Mouse (Mus musculus): ENCODE data around the gene Ano6.

Ano6 gene

DNA sequence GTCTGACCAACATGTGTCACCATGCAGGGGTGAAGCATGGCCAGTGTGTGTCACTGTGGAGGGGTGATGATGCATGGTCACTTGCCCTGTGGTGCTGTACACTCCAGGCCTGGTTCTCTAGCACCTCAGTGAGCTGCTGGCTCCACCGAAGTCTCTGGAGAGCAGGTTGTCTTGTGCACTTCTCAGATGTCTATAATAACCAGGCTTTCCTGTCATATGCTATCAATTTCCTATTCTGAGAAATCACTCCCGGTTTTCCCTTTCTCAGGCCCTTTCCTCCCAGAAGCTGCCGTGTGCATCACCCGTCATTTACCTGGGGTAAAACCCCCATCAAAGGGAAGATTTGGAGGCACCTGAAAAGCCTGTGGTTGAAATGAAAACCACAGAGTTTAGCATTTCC, 101.5 kb downstream of the Ano6 start:
- no peak for DNase-seq

- DNase-seq = no peak
These were observed 102.3 kb downstream of the Ano6 start for GRCm38 (mm10) chr15:95892929-95893328.

GRCm38 (mm10) chr15:95895699-95896098, 105.1 kb downstream of the Ano6 start:
- no peak for DNase-seq

GRCm38 (mm10) chr15:95897653-95898052, 107.0 kb downstream of the Ano6 start:
- no peak for DNase-seq

DNA sequence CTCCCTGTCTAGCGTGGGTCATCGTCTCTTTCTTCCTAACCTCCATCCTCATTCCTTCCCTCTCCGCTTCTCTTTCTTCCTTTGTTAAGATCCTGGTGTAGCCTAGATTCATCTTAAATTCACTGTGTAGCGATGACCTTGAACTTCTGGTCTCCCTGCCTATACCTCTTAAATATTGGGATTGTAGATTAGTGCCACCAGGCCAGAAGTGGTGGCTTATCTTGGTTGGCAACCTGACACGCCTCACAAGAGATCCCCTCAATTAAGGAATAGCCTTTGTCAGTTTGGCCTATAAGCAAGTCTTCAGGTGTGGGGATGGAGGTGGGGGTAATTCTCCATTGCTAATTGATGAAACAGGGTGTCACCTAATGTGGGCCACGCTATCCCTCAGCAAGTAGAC, 107.8 kb downstream of the Ano6 start:
- DNase-seq = no peak

GRCm38 (mm10) chr15:95902396-95902795, 111.8 kb downstream of the Ano6 start:
- DNase-seq = no peak

GRCm38 (mm10) chr15:95904247-95904646, 113.6 kb downstream of the Ano6 start:
- DNase-seq = no peak

GRCm38 (mm10) chr15:95906017-95906749, 115.5 kb downstream of the Ano6 start:
- peak; percentile 82 for DNase-seq

GRCm38 (mm10) chr15:95906891-95907290, 116.2 kb downstream of the Ano6 start:
- no peak for DNase-seq

DNA sequence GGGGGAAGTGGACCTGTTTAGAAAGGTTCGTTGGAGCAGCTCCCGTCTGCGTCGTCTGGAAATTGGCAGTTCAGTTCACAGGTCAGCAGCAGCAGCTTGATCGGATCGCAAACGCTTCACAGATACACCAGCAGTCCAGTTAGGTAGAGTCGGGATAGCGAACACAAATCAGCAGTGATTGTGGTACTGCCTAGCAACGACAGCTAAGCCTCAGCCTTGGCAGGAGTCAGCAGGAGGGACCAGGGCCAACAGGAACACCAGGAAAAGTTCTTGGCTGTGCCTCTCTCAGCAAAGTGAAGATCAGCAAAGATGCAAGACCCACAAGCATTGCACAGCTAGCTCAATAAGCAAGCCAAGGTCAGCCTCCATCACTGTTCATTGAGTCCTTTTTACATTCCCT, 116.7 kb downstream of the Ano6 start:
- DNase-seq = peak; percentile 67

DNA sequence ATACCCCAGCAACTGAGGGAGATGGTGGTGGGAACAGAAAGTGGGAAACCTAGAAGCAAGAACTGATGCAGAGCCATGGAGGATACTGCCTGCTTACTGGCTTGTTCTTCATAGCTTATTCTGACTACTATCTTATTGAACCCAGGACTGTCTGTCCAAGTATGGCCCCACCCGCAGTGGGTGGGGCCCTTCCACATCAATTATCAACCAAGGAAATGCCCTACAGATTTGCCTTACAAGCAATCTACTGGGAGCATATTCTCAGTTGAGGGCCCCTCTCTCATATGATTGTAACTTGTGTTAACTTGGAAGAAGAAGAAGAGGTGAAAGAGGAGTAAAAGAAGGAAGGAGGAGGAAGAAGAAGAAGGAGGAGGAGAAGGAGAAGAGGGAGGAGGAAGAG, 117.3 kb downstream of the Ano6 start:
- DNase-seq = no peak

DNA sequence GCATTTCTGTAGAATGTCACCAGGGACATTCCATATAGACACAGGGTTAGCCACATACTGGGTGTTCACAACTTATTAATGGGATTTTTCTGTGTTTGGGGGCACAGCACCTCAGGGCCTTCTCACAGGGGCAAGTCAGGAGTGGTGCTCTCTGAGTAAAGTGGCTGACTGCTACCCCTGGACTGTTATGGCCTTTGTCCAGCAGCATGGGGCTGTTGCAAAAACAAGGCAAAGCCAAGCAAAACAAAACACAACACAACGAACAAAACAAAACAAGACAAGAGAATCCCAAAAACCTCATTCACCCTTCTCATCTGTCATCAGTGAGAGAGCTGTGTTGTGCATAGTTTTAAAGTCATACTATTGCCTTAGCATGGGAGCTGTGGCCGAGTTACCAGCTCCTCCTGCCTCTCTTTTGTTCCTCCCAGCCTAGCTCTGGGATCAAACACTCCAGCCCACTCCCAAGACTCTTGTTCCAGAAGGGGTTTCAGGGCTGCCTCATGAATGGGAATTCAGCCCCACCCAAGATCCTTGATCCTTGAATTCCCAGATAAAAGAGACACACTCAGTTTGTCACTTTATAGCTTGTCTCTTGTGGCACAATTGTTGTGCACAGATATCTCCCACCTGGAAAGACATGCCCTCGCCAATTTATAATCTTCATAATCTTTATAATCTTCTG, 119.6 kb downstream of the Ano6 start:
- no peak for DNase-seq

DNA sequence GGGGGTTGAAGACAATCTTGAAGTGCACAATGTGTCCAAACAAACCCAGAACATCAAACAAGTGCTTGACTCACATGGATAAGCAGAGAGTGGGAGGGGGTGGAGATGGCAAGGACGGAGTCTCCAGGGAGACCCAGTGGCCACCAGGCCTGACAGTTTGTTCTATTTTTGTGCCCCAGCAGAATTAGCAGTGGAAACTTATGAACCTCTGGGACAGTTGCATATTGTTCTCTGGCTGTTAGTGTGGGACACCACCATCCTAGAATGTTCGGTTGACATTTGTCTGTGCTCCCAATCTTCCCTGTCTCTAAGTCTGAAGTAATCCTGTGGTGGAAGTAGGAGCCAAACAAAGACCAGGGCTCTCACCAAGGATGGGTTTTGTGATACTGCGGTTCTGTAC, 124.3 kb downstream of the Ano6 start:
- no peak for DNase-seq

- no peak for DNase-seq
These were observed 124.8 kb downstream of the Ano6 start for GRCm38 (mm10) chr15:95915477-95915876.

DNA sequence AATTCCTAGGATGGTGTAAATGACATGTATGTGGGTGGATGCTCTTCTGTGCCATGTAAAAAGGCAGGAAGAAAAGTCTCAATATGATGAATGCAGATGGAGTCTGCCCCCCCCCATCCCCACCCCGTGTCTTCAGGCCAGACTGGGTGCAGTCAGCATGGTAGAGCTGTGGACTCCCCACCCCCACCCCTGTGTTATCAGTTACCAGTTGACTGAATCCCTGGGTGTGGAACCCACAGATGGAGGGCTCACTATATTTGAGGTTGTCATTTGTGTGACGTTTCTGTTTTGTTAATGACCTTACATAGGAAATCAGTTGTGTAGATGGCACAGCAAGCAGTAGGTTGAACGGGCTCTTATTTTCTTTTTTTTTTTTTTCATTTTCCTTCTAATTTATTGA, 126.7 kb downstream of the Ano6 start:
- DNase-seq = no peak

DNA sequence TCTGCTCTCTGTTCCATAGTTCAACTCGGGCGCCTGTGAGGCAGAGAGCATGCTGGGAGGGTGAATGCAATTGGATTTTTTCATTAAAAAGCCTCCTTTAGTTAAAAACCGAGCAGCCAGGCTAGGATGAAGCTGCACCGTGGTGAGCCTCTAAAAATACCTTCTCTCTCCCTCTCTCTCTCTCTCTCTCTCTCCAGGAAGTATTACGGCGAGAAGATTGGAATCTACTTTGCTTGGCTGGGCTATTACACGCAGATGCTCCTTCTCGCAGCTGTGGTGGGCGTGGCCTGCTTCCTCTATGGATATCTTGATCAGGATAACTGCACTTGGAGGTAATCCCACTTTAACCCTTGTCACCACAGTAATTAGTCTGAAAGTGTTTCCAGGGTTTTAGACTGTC, 129.4 kb downstream of the Ano6 start:
- no peak for DNase-seq

DNA sequence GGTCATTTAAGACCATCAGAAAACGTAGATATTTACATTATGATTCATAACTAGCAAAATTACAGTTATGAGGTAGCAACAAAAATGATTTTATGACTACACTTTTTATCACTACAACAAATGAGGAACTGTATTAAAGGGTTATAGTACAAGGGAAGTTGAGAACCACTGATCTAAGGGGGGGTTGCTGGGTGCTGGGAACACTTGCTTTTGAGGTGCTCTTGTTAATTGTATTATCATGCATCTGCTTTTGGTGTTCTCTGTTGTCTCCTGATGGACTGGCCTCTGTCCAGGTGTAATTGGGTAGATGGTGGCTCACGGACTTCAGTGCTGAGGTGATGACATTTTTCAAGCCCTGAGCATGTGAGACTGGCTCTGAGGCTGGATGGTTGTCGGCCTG, 130.4 kb downstream of the Ano6 start:
- no peak for DNase-seq

GRCm38 (mm10) chr15:95921639-95922038, 131.0 kb downstream of the Ano6 start:
- DNase-seq = no peak

- no peak for DNase-seq
These were observed 131.9 kb downstream of the Ano6 start for GRCm38 (mm10) chr15:95922558-95922957.

GRCm38 (mm10) chr15:95925334-95925986, 134.8 kb downstream of the Ano6 start:
- no peak for DNase-seq

DNA sequence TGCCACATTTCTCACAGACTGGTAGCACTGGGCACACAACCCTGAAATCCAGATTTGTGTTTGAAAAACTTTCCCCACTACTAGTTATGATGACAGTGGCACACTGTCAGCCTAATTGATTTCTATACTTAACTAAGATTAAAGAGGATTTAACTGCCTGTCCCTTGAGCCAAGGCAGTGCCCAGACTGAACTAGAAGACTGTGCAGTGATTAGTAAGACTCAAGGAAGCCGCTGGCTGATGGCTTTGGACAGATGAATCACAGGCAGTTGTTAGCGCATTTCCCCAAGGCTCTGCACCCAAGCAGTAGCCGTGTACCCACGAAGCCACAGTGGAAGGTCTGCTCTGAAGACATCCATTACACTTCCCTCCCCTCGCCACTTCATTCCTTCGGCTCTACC, 138.4 kb downstream of the Ano6 start:
- DNase-seq = no peak

DNA sequence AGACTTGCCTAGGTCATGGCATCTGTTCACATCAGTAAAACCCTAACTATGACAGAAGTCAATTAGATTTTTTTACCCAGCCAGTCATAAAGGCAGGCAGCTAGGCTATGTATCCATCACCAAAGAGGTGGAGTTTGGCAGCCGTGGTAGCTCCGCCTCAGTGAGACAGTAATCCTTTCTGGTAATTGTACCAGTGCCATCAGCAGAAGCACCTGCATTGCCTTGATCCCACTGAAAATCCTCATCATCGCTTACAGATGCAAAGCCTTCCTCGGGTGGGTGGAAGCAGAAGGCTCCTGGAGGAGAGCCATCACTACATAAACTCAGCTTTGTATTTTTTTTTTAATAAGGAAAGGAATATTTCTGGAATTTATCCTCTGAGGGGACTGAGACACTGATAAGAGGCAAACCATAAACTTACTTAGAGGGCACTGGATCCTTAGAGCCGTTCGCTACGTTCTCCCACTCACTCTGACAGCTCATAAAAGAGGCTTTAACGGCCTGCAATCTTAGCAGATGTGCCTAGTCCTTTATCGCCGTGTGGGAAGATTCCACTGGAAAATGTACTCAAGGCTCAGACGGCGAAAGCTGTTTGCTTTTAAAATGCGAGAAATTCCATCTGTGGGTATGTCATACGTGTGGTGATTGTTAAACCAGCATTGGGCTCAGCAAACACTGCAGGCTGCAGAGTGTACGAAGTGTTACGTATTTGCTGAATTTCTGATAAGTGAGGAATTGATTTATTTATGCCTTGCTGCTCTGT, 140.6 kb downstream of the Ano6 start:
- peak; percentile 30 for DNase-seq

GRCm38 (mm10) chr15:95932358-95932757, 141.7 kb downstream of the Ano6 start:
- peak; percentile 30 for DNase-seq

All from kidney, postnatal 10 days (tissue).